8 mouse cellular contexts compared by ENCODE assay signal in the genomic region with DNA sequence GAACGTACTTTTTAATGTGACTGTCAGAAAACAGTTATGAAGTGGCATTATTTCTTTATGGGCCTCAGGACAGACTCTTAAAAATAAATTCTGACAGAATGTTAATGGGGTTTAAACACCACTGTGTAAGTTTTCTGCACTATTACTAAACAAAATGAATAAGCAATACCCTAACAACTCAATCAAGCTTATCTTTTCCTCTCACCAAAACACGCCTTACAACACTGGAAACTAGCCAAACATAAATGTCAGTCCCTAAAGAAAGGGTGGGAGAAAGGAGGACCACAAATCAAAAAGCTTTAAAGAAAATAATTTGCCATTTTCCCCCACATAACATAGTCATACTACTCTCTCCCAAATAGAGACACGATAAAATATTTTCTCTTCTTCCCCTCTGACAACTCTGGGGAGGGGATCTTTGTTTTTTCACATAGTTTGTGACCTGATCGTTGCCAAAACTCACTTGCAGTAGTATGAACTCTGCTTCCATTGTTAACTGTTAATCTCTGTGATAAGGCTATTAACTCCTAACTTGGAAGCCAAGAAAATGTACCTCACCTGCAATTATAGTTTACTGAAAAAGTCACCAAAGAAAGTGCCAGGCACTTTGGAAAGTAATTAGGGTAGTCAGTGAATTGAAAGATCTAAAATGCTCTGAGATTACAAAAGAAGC. TPM values are rescaled to one million over a fixed set of nuclear protein-coding genes. Genes with fewer than 3 reads are reported as not detected.
DNase-seq lines count a peak whose midpoint lies in the region; ATAC-seq and TF ChIP-seq lines count a peak whose summit lies in the region.

No protein-coding gene starts in this region.

- no peak for TF ChIP-seq POLR2A in kidney, adult 2 months (IDR thresholded peaks at IDR 0.05; ENCODE audit: low read depth, low read length)
- no peak for TF ChIP-seq POLR2A in bone marrow macrophage, adult 2 months (IDR thresholded peaks at IDR 0.05; ENCODE audit: borderline replicate concordance, low read depth, low read length)

- TF ChIP-seq CTCF in kidney, postnatal 0 days (IDR thresholded peaks at IDR 0.05; ENCODE audit: low read depth) = no peak
- no peak for TF ChIP-seq CTCF in kidney, adult 2 months (conservative IDR thresholded peaks at IDR 0.05; ENCODE audit: insufficient read depth, insufficient read length, low read depth, low read length)
- no peak for TF ChIP-seq CTCF in bone marrow macrophage, adult 2 months (IDR thresholded peaks at IDR 0.05; ENCODE audit: low read depth, low read length)

- no peak overlapping the region for H3K27ac ChIP-seq in forebrain, embryonic 13.5 days
- no peak overlapping the region for H3K27ac ChIP-seq in forebrain, embryonic 12.5 days
- H3K27ac ChIP-seq in kidney, postnatal 0 days = no peak overlapping the region
- H3K27ac ChIP-seq in kidney, adult 2 months (ENCODE audit: insufficient read depth, low read depth, low read length) = no peak overlapping the region
- H3K27ac ChIP-seq in bone marrow macrophage, adult 2 months (ENCODE audit: insufficient read depth, low read depth, low read length) = no peak overlapping the region
- H3K27ac ChIP-seq in liver, embryonic 15.5 days (replicated peaks) = no peak overlapping the region

- no peaks in the 10 kb centered on the region for H3K36me3 ChIP-seq in forebrain, embryonic 13.5 days (ENCODE audit: poor library complexity, severe bottlenecking)
- H3K36me3 ChIP-seq in forebrain, embryonic 12.5 days (replicated peaks) = no peaks in the 10 kb centered on the region
- H3K36me3 ChIP-seq in kidney, postnatal 0 days (ENCODE audit: insufficient read depth, low read length) = no peaks in the 10 kb centered on the region
- H3K36me3 ChIP-seq in kidney, adult 2 months (ENCODE audit: control insufficient read depth, insufficient read depth, low read length) = no peaks in the 10 kb centered on the region
- no peaks in the 10 kb centered on the region for H3K36me3 ChIP-seq in liver, embryonic 15.5 days (replicated peaks)

- H3K4me2 ChIP-seq in forebrain, embryonic 13.5 days = peak overlapping the region; percentile 80; the same call in 1 of the 2 replicates
- H3K4me2 ChIP-seq in forebrain, embryonic 12.5 days = no peak overlapping the region
- peak overlapping the region; percentile 72 for H3K4me2 ChIP-seq in kidney, postnatal 0 days (ENCODE audit: low read length)
- H3K4me2 ChIP-seq in liver, embryonic 15.5 days = peak overlapping the region; percentile 99

- H3K27me3 ChIP-seq in forebrain, embryonic 13.5 days = no peaks in the 10 kb centered on the region
- no peaks in the 10 kb centered on the region for H3K27me3 ChIP-seq in forebrain, embryonic 12.5 days
- H3K27me3 ChIP-seq in kidney, postnatal 0 days (ENCODE audit: insufficient read depth, low read length) = no peaks in the 10 kb centered on the region
- no peaks in the 10 kb centered on the region for H3K27me3 ChIP-seq in kidney, adult 2 months (replicated peaks; ENCODE audit: control insufficient read depth, insufficient read depth, low read length)
- no peaks in the 10 kb centered on the region for H3K27me3 ChIP-seq in liver, embryonic 15.5 days

- no peak overlapping the region for H3K4me3 ChIP-seq in forebrain, embryonic 13.5 days
- H3K4me3 ChIP-seq in forebrain, embryonic 12.5 days (replicated peaks) = no peak overlapping the region
- H3K4me3 ChIP-seq in kidney, postnatal 0 days (replicated peaks; ENCODE audit: low read depth, low read length) = peak overlapping the region; percentile 75
- no peak overlapping the region for H3K4me3 ChIP-seq in kidney, adult 2 months (ENCODE audit: insufficient read depth, low read depth, low read length)
- H3K4me3 ChIP-seq in bone marrow macrophage, adult 2 months (ENCODE audit: insufficient read depth, low read length) = peak overlapping the region; percentile 13; the same call in 1 of the 2 replicates
- H3K4me3 ChIP-seq in liver, embryonic 15.5 days (replicated peaks) = peak overlapping the region; percentile 86; the same call in 1 of the 2 replicates

- peaks cover 25% of the 10 kb centered on the region for H3K4me1 ChIP-seq in forebrain, embryonic 13.5 days
- peaks cover 16% of the 10 kb centered on the region for H3K4me1 ChIP-seq in forebrain, embryonic 12.5 days
- H3K4me1 ChIP-seq in kidney, postnatal 0 days (replicated peaks; ENCODE audit: insufficient read depth, low read length) = peaks cover 3% of the 10 kb centered on the region; the same call in 1 of the 2 replicates
- 0 out of 2 replicates have a peak, but pooled peaks cover 6% of the 10 kb centered on the region for H3K4me1 ChIP-seq in kidney, adult 2 months (ENCODE audit: control insufficient read depth, insufficient read depth, low read length)
- peaks cover 30% of the 10 kb centered on the region for H3K4me1 ChIP-seq in bone marrow macrophage, adult 2 months (ENCODE audit: control insufficient read depth, insufficient read depth, low read length)
- H3K4me1 ChIP-seq in liver, embryonic 15.5 days (replicated peaks) = peaks cover 49% of the 10 kb centered on the region

- H3K9me3 ChIP-seq in forebrain, embryonic 13.5 days (replicated peaks) = no peaks in the 10 kb centered on the region
- no peaks in the 10 kb centered on the region for H3K9me3 ChIP-seq in forebrain, embryonic 12.5 days
- H3K9me3 ChIP-seq in kidney, postnatal 0 days (replicated peaks; ENCODE audit: low read length) = no peaks in the 10 kb centered on the region
- H3K9me3 ChIP-seq in liver, embryonic 15.5 days (replicated peaks) = no peaks in the 10 kb centered on the region

- 68% methylated on average over 4 of the region's 4 CpGs for WGBS in forebrain, embryonic 13.5 days
- 71% methylated on average over 4 of the region's 4 CpGs for WGBS in forebrain, embryonic 12.5 days
- 35% methylated on average over 4 of the region's 4 CpGs for WGBS in kidney, postnatal 0 days
- 47% methylated on average over 4 of the region's 4 CpGs for WGBS in kidney, adult 2 months
- 44% methylated on average over 4 of the region's 4 CpGs for WGBS in liver, embryonic 15.5 days (ENCODE audit: insufficient replicate concordance)

- no peak overlapping the region for H3K9ac ChIP-seq in forebrain, embryonic 13.5 days
- no peak overlapping the region for H3K9ac ChIP-seq in forebrain, embryonic 12.5 days
- no peak overlapping the region for H3K9ac ChIP-seq in kidney, postnatal 0 days (ENCODE audit: low read depth, low read length)
- no peak overlapping the region for H3K9ac ChIP-seq in liver, embryonic 15.5 days

- peak; percentile 34 for DNase-seq in kidney, postnatal 0 days (ENCODE audit: low spot score)
- DNase-seq in kidney, adult 2 months = no peak
- DNase-seq in thymus, adult 18-20 months = no peak
- no peak for DNase-seq in thymus, postnatal 4 days

- no peak for ATAC-seq in forebrain, embryonic 13.5 days
- no peak for ATAC-seq in forebrain, embryonic 12.5 days (ENCODE audit: low FRiP score)
- ATAC-seq in kidney, postnatal 0 days (replicated peaks; ENCODE audit: low FRiP score, low read depth) = no peak
- ATAC-seq in liver, embryonic 15.5 days (ENCODE audit: insufficient read depth) = no peak

RNA-seq across cellular contexts. Expression of a gene that starts 1.8 kb away (rescaled TPM):
- polyA plus RNA-seq in forebrain, embryonic 13.5 days (2015; fragmentation: Nextera tagmentation; extraction: Ambion mirVana) = 2.9 and 3.3 TPM in 2 replicates
- 4.5 and 5.3 TPM in 2 replicates for polyA plus RNA-seq in forebrain, embryonic 12.5 days (2016; fragmentation: Nextera tagmentation; extraction: Ambion mirVana)
- 11.6 and 12.2 TPM in 2 replicates for polyA plus RNA-seq in kidney, postnatal 0 days (2015; fragmentation: Nextera tagmentation; extraction: Ambion mirVana)
- 7.4 and 8.5 TPM in 2 replicates for polyA plus RNA-seq in kidney, adult 2 months (2012; rRNA removed)
- polyA plus RNA-seq in bone marrow macrophage, adult 2 months (2012; ENCODE audit: insufficient read depth, insufficient read length, missing spikeins) = 27.9 and 33.7 TPM in 2 replicates
- 2.4 and 2.8 TPM in 2 replicates for polyA plus RNA-seq in liver, embryonic 15.5 days (2015; fragmentation: Nextera tagmentation; extraction: Ambion mirVana)

RNA-seq across cellular contexts. Expression of a gene that starts 2.3 kb away (rescaled TPM):
- polyA plus RNA-seq in forebrain, embryonic 13.5 days (2015; fragmentation: Nextera tagmentation; extraction: Ambion mirVana) = 72.3 and 80.2 TPM in 2 replicates
- 74.0 and 76.8 TPM in 2 replicates for polyA plus RNA-seq in forebrain, embryonic 12.5 days (2016; fragmentation: Nextera tagmentation; extraction: Ambion mirVana)
- 36.2 and 39.1 TPM in 2 replicates for polyA plus RNA-seq in kidney, postnatal 0 days (2015; fragmentation: Nextera tagmentation; extraction: Ambion mirVana)
- polyA plus RNA-seq in kidney, adult 2 months (2012; rRNA removed) = 23.2 and 23.9 TPM in 2 replicates
- polyA plus RNA-seq in bone marrow macrophage, adult 2 months (2012; ENCODE audit: insufficient read depth, insufficient read length, missing spikeins) = 40.0 and 40.3 TPM in 2 replicates
- polyA plus RNA-seq in liver, embryonic 15.5 days (2015; fragmentation: Nextera tagmentation; extraction: Ambion mirVana) = 11.5 and 12.8 TPM in 2 replicates

Comparison
In these comparisons a context has a peak if more than half of its experiments do, and no peak if none do; other contexts are left out.
1. H3K4me3 ChIP-seq: peak in kidney, postnatal 0 days (single experiment), bone marrow macrophage, adult 2 months (single experiment) and liver, embryonic 15.5 days (single experiment); none in forebrain, embryonic 13.5 days (single experiment), forebrain, embryonic 12.5 days (single experiment) and kidney, adult 2 months (single experiment).